Mouse (Mus musculus): ENCODE results near the gene Akap7.
A peak's percentile ranks its signal among the peaks of the same experiment; 100 is the strongest.

Akap7 gene

DNA sequence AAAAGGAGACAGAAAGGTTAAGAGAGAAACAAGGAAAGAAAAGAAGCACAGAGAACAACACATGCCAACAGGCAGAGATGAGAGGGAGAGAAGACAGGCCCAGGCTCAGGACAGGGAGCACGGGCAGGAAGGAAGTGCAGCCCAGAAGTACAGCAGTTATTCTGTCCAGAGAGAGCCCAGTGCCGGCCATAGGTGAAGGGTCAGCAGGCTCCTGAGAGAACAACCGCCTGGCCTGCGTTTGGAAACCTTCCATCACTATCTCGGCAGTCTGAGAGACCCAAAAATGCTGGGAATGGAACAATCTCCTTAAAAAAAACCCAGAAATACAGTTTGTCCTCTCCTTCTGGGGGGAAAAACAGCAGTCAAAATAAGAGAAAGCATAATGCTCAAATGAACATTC lies 50.2 kb downstream of the Akap7 start:
- no peak for DNase-seq (ENCODE audit: low read depth)

- peak; percentile 56 for DNase-seq (ENCODE audit: low read depth)
Measured at GRCm38 (mm10) chr10:25253474-25253873, 54.2 kb downstream of the Akap7 start.

GRCm38 (mm10) chr10:25253006-25253405 lies 54.7 kb downstream of the Akap7 start:
- no peak for DNase-seq (ENCODE audit: low read depth)

GRCm38 (mm10) chr10:25250108-25250507 lies 57.6 kb downstream of the Akap7 start:
- DNase-seq (ENCODE audit: low read depth), result peak; percentile 57

GRCm38 (mm10) chr10:25246173-25246572 lies 61.5 kb downstream of the Akap7 start:
- no peak for DNase-seq (ENCODE audit: low read depth)

DNA sequence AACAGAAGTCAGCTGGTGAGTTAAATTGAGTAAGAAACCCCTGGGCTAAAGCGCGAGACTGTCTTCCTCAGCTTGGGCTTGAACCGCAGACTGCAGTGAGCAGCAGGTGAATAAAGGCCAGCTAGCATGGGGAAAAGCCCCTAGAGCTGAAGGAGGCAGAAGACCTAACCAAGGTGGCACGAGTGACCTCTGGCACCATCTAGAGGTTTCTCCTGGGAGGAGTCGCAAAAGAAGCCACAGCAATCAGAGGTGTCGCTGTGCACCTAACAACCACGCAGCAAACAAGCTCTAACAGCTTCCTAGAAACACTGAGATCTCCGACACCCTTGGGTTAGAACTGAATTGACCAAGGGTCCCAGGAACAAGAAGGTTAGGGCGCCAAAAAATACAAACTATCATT lies 68.5 kb downstream of the Akap7 start:
- no peak for DNase-seq (ENCODE audit: low read depth)

DNA sequence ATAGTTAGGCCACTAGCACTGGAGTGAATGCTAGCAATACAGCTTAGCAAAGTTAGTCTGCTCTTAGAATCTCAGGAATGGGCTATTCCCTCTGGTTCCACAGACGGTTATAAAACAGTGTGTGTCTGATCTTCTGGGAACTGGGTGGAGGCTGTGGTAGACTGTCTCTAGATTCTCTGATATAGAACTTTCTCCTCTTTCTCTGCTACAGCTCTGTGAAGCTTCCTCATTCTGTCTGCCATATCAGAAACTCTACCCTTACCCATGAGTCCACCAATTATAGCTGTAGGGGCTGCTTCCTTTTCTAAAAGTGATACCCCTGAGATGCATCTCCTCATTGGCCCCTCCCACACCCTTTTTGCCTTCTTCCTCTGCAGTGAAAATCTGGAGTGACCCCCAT lies 73.6 kb downstream of the Akap7 start:
- no peak for DNase-seq (ENCODE audit: low read depth)

DNA sequence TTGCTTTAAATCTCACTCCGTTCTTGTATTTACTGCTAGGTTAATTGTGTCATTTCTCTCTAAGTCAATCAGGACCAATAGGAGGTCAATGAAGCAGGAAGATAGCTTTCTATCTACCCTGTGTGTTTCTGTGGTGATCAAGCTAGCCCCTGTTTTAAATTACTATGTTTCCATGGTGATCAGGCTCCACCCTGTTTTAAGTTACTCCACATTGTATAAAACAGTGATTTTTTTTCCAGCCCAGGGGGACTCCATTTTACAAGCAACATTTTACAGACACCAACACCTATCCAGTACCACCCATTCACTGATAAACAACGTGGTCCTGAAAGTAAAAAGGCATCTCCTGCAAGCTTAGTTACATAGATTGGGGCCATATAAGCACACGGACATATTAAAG lies 75.0 kb downstream of the Akap7 start:
- DNase-seq (ENCODE audit: low read depth), result no peak

DNA sequence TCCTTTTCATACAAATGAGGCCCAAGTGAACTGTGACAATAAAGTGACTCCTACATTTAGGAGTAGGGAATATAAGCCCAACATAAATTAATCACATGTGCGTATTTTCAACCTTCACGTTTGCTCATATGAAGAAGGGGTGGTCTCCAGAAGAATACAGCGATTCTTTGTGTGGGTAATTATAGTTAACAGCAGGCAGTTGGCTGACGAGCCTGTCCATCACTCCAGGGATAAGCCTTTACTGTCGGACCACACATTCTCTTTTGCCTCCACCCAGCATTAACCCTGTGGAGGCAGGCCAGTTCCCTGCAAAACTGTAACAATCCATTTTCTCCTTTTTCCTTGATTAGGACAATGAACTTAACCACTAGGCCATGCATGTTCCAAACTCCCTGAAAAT lies 76.3 kb downstream of the Akap7 start:
- no peak for DNase-seq (ENCODE audit: low read depth)

DNA sequence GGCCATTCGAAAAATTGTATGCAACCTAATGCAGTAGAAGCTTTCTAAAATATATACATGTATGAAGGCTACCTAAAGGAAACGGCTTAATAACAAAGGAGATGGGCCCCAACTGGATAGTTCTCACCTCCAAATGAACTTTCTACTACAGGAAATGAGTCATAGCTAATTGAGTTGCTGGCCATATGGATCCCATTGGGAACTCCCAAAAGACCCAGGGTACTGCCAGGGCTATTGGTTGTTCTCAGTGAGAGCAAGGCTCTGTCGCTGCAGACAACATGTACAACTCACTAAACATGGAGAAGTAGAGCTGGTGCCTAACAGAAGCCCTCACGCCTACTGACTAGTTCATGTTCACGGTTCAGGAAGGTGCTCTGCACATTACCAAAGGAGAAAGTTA lies 83.3 kb downstream of the Akap7 start:
- DNase-seq (ENCODE audit: low read depth), result no peak

GRCm38 (mm10) chr10:25220754-25221153 lies 86.9 kb downstream of the Akap7 start:
- DNase-seq (ENCODE audit: low read depth), result no peak

- DNase-seq (ENCODE audit: low read depth), result no peak
Measured at GRCm38 (mm10) chr10:25219901-25220495, 87.7 kb downstream of the Akap7 start.

DNA sequence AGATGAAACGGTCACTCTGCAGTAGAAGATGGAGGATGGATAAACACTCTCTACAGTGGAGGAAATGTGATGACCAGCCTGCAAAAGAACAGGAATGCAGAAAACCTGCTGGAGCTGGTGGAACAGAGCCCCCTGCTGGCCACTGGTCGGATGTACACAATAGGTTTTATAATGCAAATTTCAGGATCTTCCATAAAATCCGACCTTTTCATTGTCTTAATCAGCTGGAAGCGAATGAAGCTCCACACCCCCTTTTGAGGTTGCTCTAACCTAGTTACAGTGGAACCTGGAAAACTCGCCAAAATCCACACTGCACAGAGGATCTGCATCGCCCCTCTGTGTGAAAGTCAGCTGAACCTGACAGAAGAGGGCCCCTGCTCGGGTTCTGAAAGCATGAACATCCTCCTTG lies 88.4 kb downstream of the Akap7 start:
- no peak for DNase-seq (ENCODE audit: low read depth)

DNA sequence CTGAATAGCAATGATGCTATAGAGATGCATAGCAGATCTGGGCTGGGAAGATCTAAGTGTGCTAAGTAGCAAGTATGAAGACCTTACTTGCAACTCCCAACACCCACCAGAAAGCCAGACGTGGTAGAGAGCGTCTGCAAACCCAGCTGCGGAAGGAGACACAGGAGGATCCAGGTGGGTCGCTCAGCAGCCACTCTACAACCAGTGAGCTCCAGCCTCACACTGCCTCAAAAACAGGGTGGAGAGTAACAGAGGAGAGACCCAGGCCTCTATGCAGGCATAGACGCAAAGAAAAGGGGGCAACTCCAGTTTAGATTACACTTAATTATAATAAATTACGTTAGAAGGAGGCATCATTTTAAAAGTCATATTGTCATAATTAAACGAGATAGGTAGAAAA lies 88.9 kb downstream of the Akap7 start:
- no peak for DNase-seq (ENCODE audit: low read depth)

GRCm38 (mm10) chr10:25215977-25216376 lies 91.7 kb downstream of the Akap7 start:
- DNase-seq (ENCODE audit: low read depth), result no peak

DNA sequence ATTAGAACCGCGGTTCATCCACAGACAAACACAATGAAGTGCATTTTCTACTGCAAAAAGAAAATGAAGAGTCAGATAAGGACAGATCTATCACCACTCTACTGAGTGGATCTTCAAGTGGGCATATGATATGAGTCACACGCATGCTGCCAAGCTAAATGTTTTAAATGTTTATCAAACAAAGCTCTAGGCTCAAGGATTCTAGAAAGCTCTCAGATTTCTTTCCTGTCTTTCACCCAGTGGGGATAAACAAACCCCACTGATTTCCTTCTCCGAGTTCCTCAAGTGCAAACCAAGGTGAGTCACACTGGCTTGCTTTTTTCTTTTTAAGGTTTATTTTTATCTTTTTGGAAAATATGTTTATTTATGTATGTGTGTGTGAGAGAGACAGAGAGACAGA lies 94.0 kb downstream of the Akap7 start:
- no peak for DNase-seq (ENCODE audit: low read depth)

DNA sequence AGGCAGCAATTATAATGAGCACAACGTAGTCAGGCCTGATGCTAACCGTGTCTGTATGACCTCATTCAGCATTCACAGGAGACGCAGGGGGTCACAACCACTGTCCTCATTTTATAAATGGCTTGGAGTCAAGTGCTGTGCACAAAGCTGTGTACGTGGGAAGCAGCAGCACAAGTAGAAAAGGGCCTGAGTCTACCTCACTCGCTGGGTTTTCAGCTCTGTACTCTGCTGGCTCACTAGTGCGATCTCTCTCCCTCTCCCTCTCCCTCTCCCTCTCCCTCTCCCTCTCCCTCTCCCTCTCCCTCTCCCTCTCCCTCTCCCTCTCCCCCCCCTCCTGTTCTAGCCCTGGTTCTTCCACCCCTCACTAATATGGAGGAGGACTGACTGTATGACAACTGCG lies 99.1 kb downstream of the Akap7 start:
- DNase-seq (ENCODE audit: low read depth), result no peak

DNA sequence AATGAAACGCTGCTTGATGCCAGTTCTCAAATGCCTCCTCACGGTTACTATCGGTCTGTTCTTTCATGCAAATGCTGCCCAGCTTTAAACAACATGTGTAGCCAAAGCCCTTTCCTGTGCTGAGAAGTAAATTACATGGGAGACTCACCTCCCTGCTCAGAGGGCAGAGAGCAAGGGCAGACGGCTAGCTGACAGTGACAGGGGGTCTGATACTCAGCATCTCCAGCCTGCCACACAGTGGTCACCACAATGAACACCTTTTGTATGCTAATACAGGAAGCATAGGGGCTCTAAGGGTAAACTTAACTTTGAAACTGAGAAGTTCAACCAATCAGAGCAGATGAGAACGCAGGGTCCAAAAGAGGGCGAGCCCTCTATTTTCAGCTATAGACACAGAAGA lies 99.8 kb downstream of the Akap7 start:
- DNase-seq (ENCODE audit: low read depth), result no peak

DNA sequence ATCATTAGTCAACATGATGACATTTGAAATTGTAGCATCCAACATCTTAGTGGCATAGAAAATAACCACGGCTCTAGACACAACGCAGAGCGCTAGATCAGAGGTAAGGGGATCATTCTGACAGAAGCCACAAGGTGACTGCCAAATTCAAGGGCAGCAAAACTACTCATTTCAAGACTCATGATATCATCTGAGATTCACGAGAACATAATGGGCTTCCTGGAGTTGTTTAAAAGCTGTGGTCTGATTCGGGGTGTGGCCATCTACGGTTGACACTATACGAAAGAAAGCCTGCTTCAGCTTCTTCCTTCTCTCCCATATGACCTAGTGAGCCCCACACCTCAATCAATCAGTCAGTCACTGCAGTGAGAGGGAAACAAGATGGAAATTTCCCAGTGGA lies 107.0 kb downstream of the Akap7 start:
- DNase-seq (ENCODE audit: low read depth), result no peak

DNA sequence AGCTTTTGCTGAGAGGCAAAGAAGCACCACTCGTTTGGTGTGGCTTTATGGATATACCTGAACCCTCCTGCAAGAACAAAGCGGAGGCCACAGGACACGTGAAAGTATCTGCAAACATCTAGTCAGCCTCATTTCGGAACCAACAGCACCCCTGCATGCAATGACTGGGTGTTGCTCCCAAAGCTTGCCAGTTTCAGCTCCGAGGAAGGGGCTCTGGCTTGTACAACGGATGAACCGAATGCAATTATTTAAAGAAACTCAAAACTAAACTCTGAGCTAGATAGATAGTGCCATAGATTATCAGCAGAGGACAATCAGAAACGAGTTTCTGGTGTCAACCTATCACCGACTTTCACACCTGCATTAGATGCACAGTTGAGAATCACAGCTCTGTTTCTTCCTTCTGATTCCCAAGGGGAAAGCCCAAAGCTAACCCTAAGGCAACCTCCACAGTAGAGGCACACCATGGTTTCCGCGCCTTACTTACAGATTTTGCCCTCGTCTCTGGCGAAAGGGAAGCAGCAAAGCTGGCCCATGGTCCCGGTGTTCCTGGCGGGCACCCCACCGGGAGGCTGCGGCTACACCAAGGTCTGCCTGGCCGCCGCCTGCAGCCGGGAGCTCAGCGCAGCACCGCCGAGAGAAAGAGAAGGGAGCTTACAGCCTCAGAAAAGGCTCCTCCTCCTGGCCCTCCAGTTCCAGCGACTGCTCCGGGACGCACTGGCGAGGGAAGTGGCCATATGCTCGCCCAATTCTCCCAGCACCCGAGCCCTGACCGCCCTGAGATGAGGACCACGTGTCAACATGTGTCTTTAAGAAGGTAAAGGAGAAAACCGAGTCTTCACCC lies 107.9 kb downstream of the Akap7 start:
- no peak for DNase-seq (ENCODE audit: low read depth)

GRCm38 (mm10) chr10:25198575-25198974 lies 109.1 kb downstream of the Akap7 start:
- no peak for DNase-seq (ENCODE audit: low read depth)

DNA sequence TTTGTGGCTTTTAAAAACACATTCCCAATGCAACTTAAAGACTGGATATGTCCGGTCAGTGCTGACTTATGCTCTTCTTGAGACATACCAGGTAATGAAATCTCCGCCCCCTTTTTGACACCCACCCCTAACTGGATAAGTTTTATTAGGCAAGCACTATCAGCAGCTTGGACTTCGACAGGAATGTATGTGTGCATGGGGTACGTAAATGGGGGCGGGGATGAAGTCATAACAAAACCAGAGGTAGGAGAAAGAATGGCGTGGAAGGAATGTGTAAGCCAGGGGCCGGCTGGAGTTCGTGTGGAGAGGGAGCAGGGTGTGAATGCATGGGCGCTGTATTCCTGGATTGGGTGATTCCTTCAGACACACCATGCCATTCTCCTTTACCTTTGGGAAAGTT lies 109.6 kb downstream of the Akap7 start:
- no peak for DNase-seq (ENCODE audit: low read depth)

- no peak for DNase-seq (ENCODE audit: low read depth)
Measured at GRCm38 (mm10) chr10:25192180-25193073, 115.2 kb downstream of the Akap7 start.

Measured in c-Kit-positive CD71-positive TER-119-negative erythroid progenitor cells, embryonic 14.5 days (primary cell).